Mouse (Mus musculus) liver, embryonic 14.5 days (tissue): ENCODE results near the gene Kctd20. TPM values are rescaled to one million over a fixed set of nuclear protein-coding genes. Genes with fewer than 3 reads are reported as not detected.

Source experiments
- ATAC-seq: fragments of 200-750 bp; cut with Nextera tagmentation; 2 replicates; pipeline ENCODE4 v1.8.0; 2017; ENCODE audit warnings: moderate number of reproducible peaks, mild to moderate bottlenecking, moderate library complexity; ENCODE audit not compliant: insufficient read depth
- DNase-seq, 3 experiments: peaks; one replicate each; pipeline ENCODE4 v3.0.0-alpha.2; 2012 to 2013; ENCODE audit warnings: low read depth in 3 of 3, low spot score in 3 of 3
- H3K27ac ChIP-seq: fragments of 300-500 bp; sonication (generic); 2 replicates; pipeline ENCODE4 v1.5.1; 2014; ENCODE audit warnings: moderate library complexity, mild to moderate bottlenecking, control low read depth, inconsistent platforms
- H3K27me3 ChIP-seq: fragments of 300-500 bp; sonication (generic); 2 replicates; pipeline ENCODE4 v1.6.1; 2014; ENCODE audit warnings: mild to moderate bottlenecking, low read length, moderate library complexity; ENCODE audit not compliant: control insufficient read depth, insufficient read depth
- H3K36me3 ChIP-seq: fragments of 300-500 bp; sonication (generic); replicated peaks from 2 replicates; pipeline ENCODE4 v1.6.1; 2014; ENCODE audit warnings: low read depth; ENCODE audit not compliant: control insufficient read depth, insufficient read depth
- H3K4me1 ChIP-seq, 2 experiments: fragments of 200-500 bp in 1 of 2; fragments of 300-500 bp in 1 of 2; sonication (generic) in 1 of 2; replicated peaks; 2 replicates each; pipeline ENCODE4 v1.6.1; 2012 to 2014; ENCODE audit warnings: antibody characterized with exemption in 1 of 2, inconsistent platforms in 1 of 2, low read length in 1 of 2; ENCODE audit not compliant: control insufficient read depth in 2 of 2, insufficient read depth in 2 of 2
- H3K4me2 ChIP-seq: fragments of 300-500 bp; sonication (generic); 2 replicates; pipeline ENCODE4 v1.6.1; 2014; ENCODE audit warnings: low read depth, mild to moderate bottlenecking, control low read depth, moderate library complexity
- H3K4me3 ChIP-seq, 2 experiments: fragments of 200-500 bp in 1 of 2; fragments of 300-500 bp in 1 of 2; sonication (generic) in 1 of 2; 2 replicates each; pipeline ENCODE4 v1.5.1; 2012 to 2014; ENCODE audit warnings: low read depth in 2 of 2, low read length in 2 of 2, mild to moderate bottlenecking in 2 of 2, control low read depth in 1 of 2, inconsistent platforms in 1 of 2, moderate library complexity in 1 of 2; ENCODE audit not compliant: insufficient read depth in 1 of 2
- H3K9ac ChIP-seq: fragments of 300-500 bp; sonication (generic); replicated peaks from 2 replicates; pipeline ENCODE4 v1.6.1; 2014; ENCODE audit warnings: mild to moderate bottlenecking, control low read depth, moderate library complexity
- H3K9me3 ChIP-seq: fragments of 300-500 bp; sonication (generic); 2 replicates; pipeline ENCODE4 v1.6.1; 2016; ENCODE audit warnings: low read length, mixed read lengths; ENCODE audit not compliant: control insufficient read depth
- CTCF ChIP-seq: IDR thresholded peaks from 2 replicates; pipeline ENCODE4 v1.5.1; 2016; ENCODE audit warnings: antibody characterized with exemption, low read depth, control low read depth
- EP300 ChIP-seq: IDR thresholded peaks from 2 replicates; pipeline ENCODE4 v1.6.1; 2016; ENCODE audit warnings: antibody characterized with exemption, low read depth
- WGBS: fragments of 180-500 bp; shearing (Covaris S2); extraction: QIAGEN DNeasy Blood & Tissue Kit; methylation state at CpG from one replicate; pipeline ENCODE4 v1.1.7; 2014; ENCODE audit not compliant: insufficient replicate concordance; 5-methylcytosine and 5-hydroxymethylcytosine counted together
- polyA plus RNA-seq, 2 experiments: library from polyadenylated mRNA; depleted of rRNA in 1 of 2; stranded (reverse) in 1 of 2; unstranded in 1 of 2; fragments of >200 nt; fragmentation: Nextera tagmentation in 1 of 2; extraction: Ambion mirVana in 1 of 2; gene quantifications; 2 replicates each; pipeline versions ENCODE4 v1.2.1 to v1.2.3; 2012 to 2014

The Kctd20 gene
- polyA plus RNA-seq, 2 experiments = 30.4 to 55.3 TPM

- peak; percentile 63 to 72 (median 65) for DNase-seq
- no peaks in the 10 kb centered on the region for H3K27me3 ChIP-seq
- 33% methylated on average over 15 of the region's 15 CpGs for WGBS
- no peak for TF ChIP-seq EP300
- peak; percentile 97 for TF ChIP-seq CTCF
- no peak for ATAC-seq
- peaks cover 26 to 39% of the 10 kb centered on the region in 2 experiments for H3K4me1 ChIP-seq
- H3K36me3 ChIP-seq = no peaks in the 10 kb centered on the region
- no peak overlapping the region for H3K9ac ChIP-seq
- H3K4me2 ChIP-seq = peak overlapping the region; percentile 18; the same call in 1 of the 2 replicates
- peak overlapping the region; percentile 52 for H3K27ac ChIP-seq
- no peaks in the 10 kb centered on the region for H3K9me3 ChIP-seq
- H3K4me3 ChIP-seq = no peak overlapping the region
Observed at GRCm38 (mm10) chr17:28926866-28927635, 24.7 kb upstream of the Kctd20 start.

DNA sequence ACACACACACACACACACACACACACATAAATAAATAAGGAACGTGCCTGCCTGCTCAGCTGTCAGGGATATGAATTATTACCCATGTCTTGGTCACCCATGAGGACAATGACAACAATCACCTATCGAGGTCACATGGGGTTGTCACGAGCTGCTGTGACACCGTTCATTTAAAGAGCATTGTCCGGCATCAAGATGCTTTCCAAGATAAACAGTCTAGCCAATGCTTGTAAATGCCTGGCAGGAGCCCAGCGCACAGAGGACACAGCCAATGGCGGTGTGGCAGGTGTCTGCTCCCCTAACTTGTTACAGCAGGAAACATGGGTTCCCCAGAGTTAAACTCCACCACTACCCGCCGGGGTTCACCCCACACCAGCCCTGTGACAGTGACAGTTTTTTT lies 23.7 kb upstream of the Kctd20 start:
- Histone ChIP-seq H3K36me3 (no peaks in the 10 kb centered on the region), H3K27ac (peak overlapping the region; percentile 23; the same call in 1 of the 2 replicates), H3K4me2 (no peak overlapping the region), H3K27me3 (no peaks in the 10 kb centered on the region), H3K9me3 (no peaks in the 10 kb centered on the region), H3K9ac (no peak overlapping the region), H3K4me3 (no peak overlapping the region), H3K4me1 (peaks cover 26 to 38% of the 10 kb centered on the region in 2 experiments)
- DNase-seq (no peak), ATAC-seq (no peak)
- TF ChIP-seq EP300 (no peak), CTCF (no peak)
- 72% methylated on average over 9 of the region's 9 CpGs for WGBS

- Histone ChIP-seq H3K27me3 (no peaks in the 10 kb centered on the region), H3K4me3 (no peak overlapping the region), H3K4me2 (no peak overlapping the region), H3K36me3 (no peaks in the 10 kb centered on the region), H3K4me1 (peaks cover 26 to 38% of the 10 kb centered on the region in 2 experiments), H3K9me3 (no peaks in the 10 kb centered on the region), H3K9ac (peak overlapping the region; percentile 94), H3K27ac (peak overlapping the region; percentile 100)
- ATAC-seq = no peak
- TF ChIP-seq CTCF (no peak), EP300 (no peak)
- WGBS = 85% methylated on average over 4 of the region's 4 CpGs
- no peak for DNase-seq
Observed at GRCm38 (mm10) chr17:28929369-28929768, 22.4 kb upstream of the Kctd20 start.

DNA sequence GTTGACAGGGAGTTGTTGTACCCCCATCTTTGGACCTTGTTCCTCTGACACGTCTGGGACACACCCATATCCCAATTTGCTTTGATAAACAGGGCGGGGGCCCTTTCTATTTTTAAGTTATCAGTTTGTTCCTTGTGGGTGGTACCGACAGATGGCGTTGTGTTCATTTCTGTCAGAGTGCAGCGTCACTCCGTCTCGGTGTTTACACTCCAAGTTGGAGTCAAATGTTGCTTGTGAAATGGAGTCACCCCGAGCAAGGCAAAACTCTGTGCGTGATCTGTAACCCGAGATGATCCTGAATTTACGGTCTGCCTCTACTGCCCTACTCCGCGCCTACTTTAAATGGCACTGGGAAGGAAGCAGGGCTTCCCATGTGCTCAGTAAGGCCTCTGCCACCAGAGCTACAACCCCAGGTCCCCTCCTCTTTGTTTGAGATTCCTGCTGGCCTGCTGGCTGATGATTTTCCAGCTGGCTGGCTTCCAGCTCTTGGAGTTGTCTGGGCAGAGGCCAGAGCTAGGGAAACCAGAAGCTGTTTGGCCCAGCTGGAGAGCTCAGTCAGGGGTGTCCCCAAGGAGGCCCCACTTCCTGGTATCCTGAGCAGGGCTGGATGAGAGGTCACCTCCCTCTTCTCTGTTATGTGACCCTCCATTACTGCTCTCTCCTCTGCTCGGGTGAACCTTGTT lies 21.2 kb upstream of the Kctd20 start:
- peaks cover 26 to 39% of the 10 kb centered on the region in 2 experiments for H3K4me1 ChIP-seq
- H3K27me3 ChIP-seq = no peaks in the 10 kb centered on the region
- peak overlapping the region; percentile 84 for H3K4me2 ChIP-seq
- peak overlapping the region; percentile 37 to 48 for H3K4me3 ChIP-seq
- TF ChIP-seq EP300 (peak; percentile 93), CTCF (peak; percentile 57)
- DNase-seq (peak; percentile 93), ATAC-seq (peak; percentile 89)
- no peaks in the 10 kb centered on the region for H3K9me3 ChIP-seq
- peak overlapping the region; percentile 94 for H3K9ac ChIP-seq
- 6% methylated on average over 14 of the region's 14 CpGs for WGBS
- no peaks in the 10 kb centered on the region for H3K36me3 ChIP-seq
- peak overlapping the region; percentile 100 for H3K27ac ChIP-seq
